Mouse (Mus musculus): Measurements from ENCODE around the gene Tmem121b. TPM values are rescaled to one million over a fixed set of nuclear protein-coding genes. Genes with fewer than 3 reads are reported as not detected.

Tmem121b gene
- polyA plus RNA-seq, 1 experiment from 2014 or later, result 3.5 TPM

DNA sequence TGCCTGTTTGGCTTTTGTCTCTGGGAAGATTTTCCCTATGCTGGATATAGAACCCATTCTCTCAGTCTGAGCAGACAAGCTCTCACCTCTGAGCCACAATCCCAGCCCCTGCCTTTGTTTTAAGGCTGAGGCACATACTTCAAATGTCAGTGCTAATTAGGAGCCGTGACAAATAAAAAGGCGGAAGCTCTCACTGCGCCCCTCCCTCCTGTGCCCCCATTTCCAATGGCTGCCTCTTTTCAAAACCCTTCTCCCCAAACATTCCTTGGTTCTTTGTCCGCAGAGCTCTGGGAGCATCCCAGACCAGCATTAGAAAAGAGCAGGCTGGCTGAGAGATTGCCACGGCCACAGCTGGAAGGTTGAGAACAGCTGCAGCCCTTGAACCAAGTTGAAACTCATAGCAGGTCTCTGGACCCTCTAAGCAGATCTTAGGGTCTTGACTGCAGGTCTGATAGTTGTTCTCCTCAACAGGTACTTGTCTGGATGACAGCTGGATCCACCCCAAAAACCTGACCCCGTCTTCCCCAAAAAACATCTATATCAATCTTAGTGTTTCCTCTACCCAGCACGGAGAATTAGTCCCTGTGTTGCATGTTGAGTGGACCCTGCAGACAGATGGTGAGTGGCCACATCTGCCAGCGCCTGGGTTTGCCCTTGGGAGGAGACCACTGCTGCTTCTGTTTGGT is 21.0 kb downstream of the Tmem121b start:
- H3K4me2 ChIP-seq (replicated peaks), result no peak overlapping the region
- peak; percentile 62 for ATAC-seq (replicated peaks)

DNA sequence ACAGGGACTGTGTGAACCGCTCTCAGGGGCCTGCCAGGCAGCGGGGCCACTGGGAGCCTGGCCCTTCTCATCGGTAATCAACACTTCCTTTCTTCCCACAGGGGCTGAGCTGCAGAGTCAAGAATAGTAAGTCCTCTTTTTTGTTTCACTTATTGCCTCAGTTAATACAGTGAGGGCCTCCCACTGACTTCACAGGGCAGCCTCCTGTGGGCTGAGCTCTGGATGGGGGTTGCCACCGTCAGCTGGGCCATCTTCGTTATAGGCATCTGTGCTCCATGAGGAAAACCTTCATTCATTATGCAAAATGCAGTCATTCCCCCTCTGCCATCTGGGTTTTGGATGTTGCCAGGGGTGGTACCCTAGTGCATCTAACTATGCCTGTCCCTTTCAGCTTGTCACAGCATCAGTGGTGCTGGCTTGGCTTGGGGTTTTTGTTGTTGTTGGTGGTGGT is 21.6 kb downstream of the Tmem121b start:
- Histone ChIP-seq H3K9ac (replicated peaks) (no peak overlapping the region), H3K36me3 (no peaks in the 10 kb centered on the region), H3K4me1 (peaks cover 22% of the 10 kb centered on the region), H3K27me3 (no peaks in the 10 kb centered on the region), H3K9me3 (no peaks in the 10 kb centered on the region), H3K4me3 (no peak overlapping the region), H3K27ac (replicated peaks) (peak overlapping the region; percentile 70), H3K4me2 (replicated peaks) (0 out of 2 replicates have a peak overlapping the region, but pooled peaks have one; percentile 0)
- WGBS, result 3% methylated on average over 5 of the region's 5 CpGs
- ATAC-seq (replicated peaks), result peak; percentile 88

More for the DNA sequence above, 21.0 kb downstream of the Tmem121b start:
- no peaks in the 10 kb centered on the region for H3K9me3 ChIP-seq
- 13% methylated on average over 8 of the region's 8 CpGs for WGBS
- no peak overlapping the region for H3K9ac ChIP-seq (replicated peaks)
- no peak overlapping the region for H3K4me3 ChIP-seq
- H3K27me3 ChIP-seq, result no peaks in the 10 kb centered on the region
- peaks cover 22% of the 10 kb centered on the region for H3K4me1 ChIP-seq
- H3K27ac ChIP-seq (replicated peaks), result peak overlapping the region; percentile 70
- H3K36me3 ChIP-seq, result no peaks in the 10 kb centered on the region

DNA sequence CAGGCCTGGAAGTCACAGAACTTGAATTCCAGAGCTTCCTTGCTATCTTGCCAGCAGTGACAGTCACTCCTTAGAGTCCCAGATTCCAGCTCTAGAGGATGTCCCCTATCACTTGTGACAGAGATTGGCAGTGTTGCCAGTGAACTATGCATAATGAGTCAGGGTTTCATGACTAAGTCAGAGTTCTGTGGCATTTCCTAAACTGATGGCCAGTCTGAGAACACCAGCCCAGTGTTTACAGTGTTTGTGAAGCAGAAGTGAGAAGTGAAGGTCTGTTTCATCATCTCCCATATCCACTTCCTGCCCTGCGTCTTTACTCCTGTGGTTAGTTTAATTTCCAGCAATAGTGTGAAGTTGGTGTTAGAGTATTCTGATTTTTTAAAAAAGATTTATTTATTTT is 22.9 kb downstream of the Tmem121b start:
- WGBS, result 95% methylated on average over 1 of the region's 1 CpGs
- H3K36me3 ChIP-seq, result no peaks in the 10 kb centered on the region
- H3K9me3 ChIP-seq, result no peaks in the 10 kb centered on the region
- no peak overlapping the region for H3K27ac ChIP-seq (replicated peaks)
- ATAC-seq (replicated peaks), result no peak
- no peaks in the 10 kb centered on the region for H3K27me3 ChIP-seq
- no peak overlapping the region for H3K9ac ChIP-seq (replicated peaks)
- no peak overlapping the region for H3K4me2 ChIP-seq (replicated peaks)
- H3K4me1 ChIP-seq, result peaks cover 22% of the 10 kb centered on the region
- no peak overlapping the region for H3K4me3 ChIP-seq

DNA sequence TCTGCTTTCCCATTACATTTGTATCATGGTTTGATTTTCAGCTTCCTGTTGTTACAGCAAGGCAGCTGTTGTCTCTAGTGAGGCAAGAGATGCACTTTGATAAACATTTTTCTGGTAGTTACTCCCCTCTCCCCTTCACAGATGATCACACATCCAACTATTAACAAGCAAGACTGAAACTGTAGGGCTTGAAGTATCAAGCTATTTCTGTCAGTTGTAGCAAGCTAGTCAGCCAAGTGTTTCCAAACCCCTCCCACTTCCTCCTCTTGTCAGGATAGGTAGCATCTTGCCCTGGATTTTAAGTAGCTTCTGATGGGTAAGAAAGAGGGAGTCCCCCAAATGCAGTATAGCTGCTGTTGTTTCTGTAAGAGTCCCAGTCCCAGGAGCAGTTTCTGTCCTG is 23.8 kb downstream of the Tmem121b start:
- ATAC-seq (replicated peaks), result no peak

DNA sequence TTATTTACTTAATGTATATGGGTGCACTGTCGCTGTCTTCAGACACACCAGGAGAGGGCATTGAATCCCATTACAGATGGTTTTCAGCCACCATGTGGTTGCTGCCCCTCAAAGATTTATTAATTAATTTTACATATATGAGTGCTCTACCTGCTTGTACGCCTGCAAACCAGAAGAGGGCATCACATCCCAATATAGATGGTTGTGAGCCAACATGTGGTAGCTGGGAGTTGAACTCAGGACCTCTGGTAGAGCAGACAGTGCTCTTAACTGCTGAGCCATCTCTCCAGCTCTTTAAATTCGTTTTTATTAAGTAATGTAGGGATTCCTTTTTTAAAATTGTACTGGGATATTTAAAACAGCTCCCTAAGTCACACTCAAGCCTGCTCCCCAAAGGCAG is 24.3 kb downstream of the Tmem121b start:
- no peak for ATAC-seq (replicated peaks)
- no peaks in the 10 kb centered on the region for H3K36me3 ChIP-seq
- 72% methylated on average over 3 of the region's 3 CpGs for WGBS

More for the DNA sequence above, 23.8 kb downstream of the Tmem121b start:
- Histone ChIP-seq H3K4me1 (peaks cover 22% of the 10 kb centered on the region), H3K27me3 (no peaks in the 10 kb centered on the region), H3K4me2 (replicated peaks) (no peak overlapping the region), H3K9ac (replicated peaks) (no peak overlapping the region), H3K9me3 (no peaks in the 10 kb centered on the region), H3K36me3 (no peaks in the 10 kb centered on the region), H3K27ac (replicated peaks) (no peak overlapping the region), H3K4me3 (no peak overlapping the region)

DNA sequence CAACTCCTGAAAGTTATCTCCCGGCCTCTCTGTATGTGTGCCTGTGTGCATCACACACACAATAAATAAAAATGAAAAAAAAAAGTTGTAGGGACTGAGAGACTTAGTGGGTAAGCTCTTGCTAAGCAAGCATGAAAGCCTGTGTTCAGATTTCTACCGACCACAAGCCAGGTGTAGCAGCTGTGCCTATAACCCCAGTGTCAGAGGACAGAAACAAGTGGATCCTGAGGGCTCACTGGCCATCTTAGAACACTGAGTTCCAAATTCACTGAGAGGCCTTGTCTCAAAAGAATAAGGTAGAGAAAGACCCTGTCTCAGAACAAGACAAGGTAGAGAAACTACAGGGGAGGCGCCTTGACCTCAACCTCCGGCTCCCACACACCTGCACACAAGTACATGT is 25.3 kb downstream of the Tmem121b start:
- no peaks in the 10 kb centered on the region for H3K9me3 ChIP-seq
- no peak overlapping the region for H3K4me2 ChIP-seq (replicated peaks)
- H3K27ac ChIP-seq (replicated peaks), result no peak overlapping the region
- H3K4me3 ChIP-seq, result no peak overlapping the region
- no peak overlapping the region for H3K9ac ChIP-seq (replicated peaks)
- peaks cover 14% of the 10 kb centered on the region; the same call in 1 of the 2 replicates for H3K27me3 ChIP-seq
- 98% methylated on average over 4 of the region's 4 CpGs for WGBS
- ATAC-seq (replicated peaks), result no peak
- no peaks in the 10 kb centered on the region for H3K36me3 ChIP-seq
- H3K4me1 ChIP-seq, result peaks cover 31% of the 10 kb centered on the region

More for the DNA sequence above, 24.3 kb downstream of the Tmem121b start:
- H3K9me3 ChIP-seq, result no peaks in the 10 kb centered on the region
- no peak overlapping the region for H3K27ac ChIP-seq (replicated peaks)
- no peak overlapping the region for H3K4me2 ChIP-seq (replicated peaks)
- peaks cover 26% of the 10 kb centered on the region for H3K4me1 ChIP-seq
- no peak overlapping the region for H3K9ac ChIP-seq (replicated peaks)
- H3K27me3 ChIP-seq, result 0 out of 2 replicates have a peak, but pooled peaks cover 4% of the 10 kb centered on the region
- H3K4me3 ChIP-seq, result no peak overlapping the region

DNA sequence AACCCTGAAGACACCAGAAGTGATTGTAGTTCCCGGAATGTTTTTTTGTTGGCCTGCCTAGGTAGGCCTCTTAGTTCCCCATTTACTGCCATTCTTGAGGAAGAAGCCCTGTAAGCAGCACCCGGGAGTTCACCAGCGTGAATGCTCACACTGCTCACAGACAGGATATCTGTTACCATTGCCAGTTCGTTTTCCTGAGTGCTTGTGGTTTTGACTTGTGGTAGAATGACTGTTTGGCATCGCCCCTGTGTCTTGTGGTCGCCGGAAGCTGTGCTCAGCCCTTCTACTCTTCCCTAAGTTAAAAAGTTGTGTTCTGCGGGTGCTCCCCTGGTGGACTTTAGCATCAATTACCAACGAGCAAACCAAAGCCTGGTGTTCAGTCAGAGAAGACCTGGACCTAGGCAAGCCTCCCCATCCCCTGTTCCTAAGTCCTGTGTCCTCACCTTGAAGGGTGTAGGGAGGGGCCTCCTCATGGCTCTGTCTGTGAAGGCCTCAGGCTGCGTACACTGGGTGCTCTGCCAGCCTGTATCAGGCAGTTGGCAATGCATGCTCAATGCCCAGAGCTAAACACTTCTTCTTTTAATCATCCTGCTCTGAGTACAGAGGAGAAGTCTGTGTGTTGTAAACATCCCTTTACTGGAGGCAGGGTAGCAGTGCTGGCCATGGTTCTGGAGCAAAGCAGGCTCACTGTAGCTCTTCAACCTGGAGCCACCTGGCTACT is 26.8 kb downstream of the Tmem121b start:
- no peak overlapping the region for H3K4me2 ChIP-seq (replicated peaks)
- H3K36me3 ChIP-seq, result no peaks in the 10 kb centered on the region
- no peak for ATAC-seq (replicated peaks)
- peaks cover 26% of the 10 kb centered on the region; the same call in 1 of the 2 replicates for H3K27me3 ChIP-seq
- H3K4me3 ChIP-seq, result no peak overlapping the region
- peaks cover 21% of the 10 kb centered on the region for H3K4me1 ChIP-seq
- H3K27ac ChIP-seq (replicated peaks), result no peak overlapping the region
- no peak overlapping the region for H3K9ac ChIP-seq (replicated peaks)
- H3K9me3 ChIP-seq, result no peaks in the 10 kb centered on the region
- WGBS, result 82% methylated on average over 10 of the region's 10 CpGs

DNA sequence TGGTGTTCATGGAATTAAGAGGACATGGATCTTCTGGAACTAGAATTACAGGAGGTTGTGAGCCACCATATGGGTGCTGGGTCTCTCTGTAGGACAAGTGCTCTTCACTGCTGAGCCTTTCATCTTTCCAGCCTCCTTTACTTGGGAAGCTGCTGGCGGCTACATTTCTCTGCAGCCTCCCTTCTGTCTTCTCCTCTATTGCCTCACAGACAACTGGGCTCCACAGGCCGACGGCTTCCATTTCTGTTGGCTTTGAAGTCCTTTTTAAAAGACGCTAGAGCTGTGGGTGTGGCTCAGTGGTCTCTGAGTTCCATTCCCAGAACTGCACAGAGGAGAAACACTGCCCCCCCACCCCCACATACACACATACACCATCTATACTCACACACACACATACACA is 28.2 kb downstream of the Tmem121b start:
- no peak for ATAC-seq (replicated peaks)
- Histone ChIP-seq H3K27me3 (peaks cover 33% of the 10 kb centered on the region; the same call in 1 of the 2 replicates), H3K27ac (replicated peaks) (no peak overlapping the region), H3K4me1 (peaks cover 18% of the 10 kb centered on the region), H3K36me3 (no peaks in the 10 kb centered on the region), H3K4me3 (no peak overlapping the region), H3K9ac (replicated peaks) (no peak overlapping the region), H3K9me3 (no peaks in the 10 kb centered on the region), H3K4me2 (replicated peaks) (no peak overlapping the region)
- 39% methylated on average over 4 of the region's 4 CpGs for WGBS

DNA sequence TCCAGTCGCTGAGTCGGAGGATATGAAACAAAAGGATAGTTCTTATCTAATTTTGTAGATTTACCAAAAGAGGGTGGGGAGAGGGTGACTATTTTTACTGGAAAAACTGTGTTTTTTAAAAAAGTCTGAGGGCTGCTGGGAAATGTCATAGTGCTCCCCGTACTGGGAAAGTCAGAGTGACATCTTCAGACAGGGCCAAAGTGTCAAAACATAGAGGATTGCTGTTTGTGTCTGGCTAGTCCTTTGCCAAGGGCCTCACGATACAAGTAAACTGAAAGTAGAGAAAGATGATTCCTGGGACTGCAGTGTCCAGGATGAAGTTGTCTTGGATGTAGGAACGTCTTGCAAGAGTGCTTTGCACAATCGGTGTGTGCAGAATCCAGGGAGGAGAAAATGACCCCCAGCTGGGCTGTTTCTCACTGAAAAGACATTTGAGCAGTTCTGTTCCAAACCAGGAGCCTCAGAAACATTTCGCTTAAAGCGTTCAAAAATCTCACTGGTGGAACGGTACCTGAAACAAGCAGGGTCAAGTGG is 29.1 kb downstream of the Tmem121b start:
- H3K36me3 ChIP-seq, result no peaks in the 10 kb centered on the region
- peaks cover 18% of the 10 kb centered on the region for H3K4me1 ChIP-seq
- H3K27ac ChIP-seq (replicated peaks), result no peak overlapping the region
- H3K27me3 ChIP-seq, result peaks cover 33% of the 10 kb centered on the region; the same call in 1 of the 2 replicates
- peak overlapping the region; percentile 57 for H3K4me2 ChIP-seq (replicated peaks)
- WGBS, result 45% methylated on average over 9 of the region's 9 CpGs
- no peak for ATAC-seq (replicated peaks)
- no peaks in the 10 kb centered on the region for H3K9me3 ChIP-seq
- no peak overlapping the region for H3K9ac ChIP-seq (replicated peaks)
- H3K4me3 ChIP-seq, result no peak overlapping the region

DNA sequence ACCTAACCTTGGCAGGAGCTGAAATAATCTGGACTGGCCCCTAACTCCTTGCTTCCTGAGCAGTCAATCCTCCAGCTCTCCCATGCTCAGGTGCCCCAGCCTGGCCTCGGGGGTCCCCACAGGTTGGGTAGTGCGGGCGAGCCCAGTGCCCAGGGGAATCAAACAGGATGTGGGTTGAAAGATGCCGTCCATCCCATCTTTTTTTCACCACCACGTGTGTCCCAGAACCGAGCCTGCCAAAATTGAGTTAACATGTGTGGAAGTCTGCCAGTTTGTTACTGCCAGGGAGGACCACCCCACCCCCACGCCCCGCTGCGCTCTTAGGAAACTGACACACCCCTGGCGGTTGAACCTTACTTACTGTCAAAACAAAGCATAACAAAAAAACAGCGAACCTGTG is 29.7 kb downstream of the Tmem121b start:
- ATAC-seq (replicated peaks), result peak; percentile 30
- H3K9ac ChIP-seq (replicated peaks), result peak overlapping the region; percentile 41; the same call in 1 of the 2 replicates
- WGBS, result 5% methylated on average over 11 of the region's 11 CpGs

DNA sequence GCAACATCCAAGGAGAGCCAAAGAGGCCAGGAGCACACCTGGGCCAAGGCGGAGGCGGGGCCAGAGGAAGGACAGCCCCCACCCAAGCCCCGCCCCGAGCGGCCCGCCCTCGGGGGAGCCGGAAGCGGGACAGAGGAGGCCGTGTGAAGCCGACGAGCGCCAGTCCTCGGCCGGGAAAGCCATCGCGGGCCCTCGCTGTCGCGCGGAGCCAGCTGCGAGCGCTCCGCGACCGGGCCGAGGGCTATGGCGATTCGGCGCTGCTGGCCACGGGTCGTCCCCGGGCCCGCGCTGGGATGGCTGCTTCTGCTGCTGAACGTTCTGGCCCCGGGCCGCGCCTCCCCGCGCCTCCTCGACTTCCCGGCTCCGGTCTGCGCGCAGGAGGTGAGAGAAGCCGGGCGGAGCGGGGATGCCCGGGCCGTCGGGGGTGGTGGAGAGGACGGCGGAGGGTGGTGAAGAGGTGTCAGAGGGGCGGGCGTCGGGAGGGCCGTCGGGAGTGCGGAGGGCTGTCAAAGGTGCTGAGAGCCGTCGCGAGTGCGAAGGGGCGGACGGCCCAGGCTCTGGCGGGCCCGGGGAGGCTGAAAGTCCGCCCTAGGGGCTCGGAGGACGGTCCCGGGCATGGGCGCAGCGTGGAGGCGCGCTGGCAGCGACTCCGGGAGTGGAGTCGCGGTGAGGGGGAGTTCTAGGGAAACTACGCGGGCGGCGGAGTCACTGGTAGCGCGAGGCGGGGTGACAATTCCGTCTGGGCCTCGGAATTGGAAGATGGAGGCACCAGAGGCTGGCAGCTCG is 30.3 kb downstream of the Tmem121b start, which contains the start of gene Il17ra:
TSS of gene Il17ra (plus strand) at position 162 of the 786 bp plus-strand sequence.
- Histone ChIP-seq H3K4me1 (peaks cover 18% of the 10 kb centered on the region), H3K9ac (replicated peaks) (peak within 1 kb of the TSS; percentile 41), H3K27ac (replicated peaks) (no peak within 1 kb of the TSS), H3K36me3 (no peaks in the 10 kb centered on the region), H3K4me2 (replicated peaks) (peak within 1 kb of the TSS; percentile 57), H3K27me3 (peaks cover 33% of the 10 kb centered on the region; the same call in 1 of the 2 replicates), H3K9me3 (no peaks in the 10 kb centered on the region), H3K4me3 (peak within 1 kb of the TSS; percentile 55)
- ATAC-seq (replicated peaks), result peak; percentile 79
- WGBS, result under 1% methylated on average over 90 of the region's 90 CpGs

More for the DNA sequence above, 29.7 kb downstream of the Tmem121b start:
- H3K27ac ChIP-seq (replicated peaks), result no peak overlapping the region
- peak overlapping the region; percentile 57 for H3K4me2 ChIP-seq (replicated peaks)
- peak overlapping the region; percentile 55 for H3K4me3 ChIP-seq
- peaks cover 33% of the 10 kb centered on the region; the same call in 1 of the 2 replicates for H3K27me3 ChIP-seq
- H3K9me3 ChIP-seq, result no peaks in the 10 kb centered on the region
- H3K4me1 ChIP-seq, result peaks cover 18% of the 10 kb centered on the region
- no peaks in the 10 kb centered on the region for H3K36me3 ChIP-seq

Data from forebrain, embryonic 15.5 days (tissue).